Mouse (Mus musculus): ENCODE measurements at regions not wholly inside any gene's neighbourhood (a gene's known extent, or its start where the extent isn't known, plus 50 kb on each side); places are given as distances from the start of the nearest gene placed in this dataset.

DNA sequence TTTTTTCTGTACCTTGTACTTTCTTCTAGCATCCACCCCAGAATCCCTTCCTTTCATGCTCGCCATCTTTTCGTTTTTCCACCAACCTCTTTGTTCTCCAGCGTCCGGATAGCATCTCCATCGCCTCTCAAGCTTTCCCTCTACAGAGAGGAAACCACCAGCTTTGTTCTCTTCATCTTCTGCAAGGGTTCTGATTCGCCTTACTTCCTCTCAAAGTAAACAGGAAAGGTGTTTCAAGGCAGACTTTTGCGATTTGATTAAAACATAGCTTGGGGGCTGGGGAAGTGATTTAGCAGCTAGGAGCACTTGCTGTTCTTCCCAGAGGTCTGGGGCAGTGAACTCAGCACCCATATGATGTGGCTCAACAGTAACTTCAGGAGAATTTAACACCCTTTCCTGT lies 71.4 kb downstream of the Emp1 start:
- WGBS = 10% methylated on average over 7 of the region's 7 CpGs
- no peaks in the 10 kb centered on the region for H3K4me1 ChIP-seq (ENCODE audit: control insufficient read depth, insufficient read depth, low read length)

DNA sequence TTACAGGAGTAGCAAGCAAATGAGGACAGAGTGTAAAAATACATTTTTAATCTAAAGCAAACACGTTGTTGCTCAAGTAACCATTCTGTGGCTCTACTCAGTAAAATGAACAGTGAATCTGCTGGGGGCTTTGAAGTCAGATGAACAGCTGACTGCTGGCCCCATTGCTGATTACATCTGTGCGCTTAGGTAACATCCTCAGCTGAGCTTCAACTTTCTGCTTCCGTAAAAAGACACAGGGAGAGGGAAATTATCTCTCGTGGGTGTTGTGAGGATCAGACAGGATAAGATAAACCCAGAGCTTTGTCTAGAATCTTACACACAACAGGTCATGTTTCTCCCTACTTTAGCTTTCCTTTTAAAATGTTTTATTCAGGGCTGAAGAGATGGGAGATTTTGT lies 74.0 kb downstream of the Emp1 start:
- no peak for TF ChIP-seq CTCF (IDR thresholded peaks at IDR 0.05; ENCODE audit: control insufficient read depth, insufficient read depth, low read length)
- TF ChIP-seq POLR2A (IDR thresholded peaks at IDR 0.05; ENCODE audit: borderline replicate concordance, control insufficient read depth, low read depth, low read length) = no peak
- Histone ChIP-seq H3K27ac (ENCODE audit: control insufficient read depth, insufficient read depth, low read depth, low read length, poor library complexity) (no peak overlapping the region), H3K4me3 (replicated peaks; ENCODE audit: control insufficient read depth, low read depth, low read length) (no peak overlapping the region), H3K4me1 (ENCODE audit: control insufficient read depth, insufficient read depth, low read length) (no peaks in the 10 kb centered on the region)
- WGBS = 64% methylated on average over 4 of the region's 4 CpGs

More for the DNA sequence above, 71.4 kb downstream of the Emp1 start:
- TF ChIP-seq CTCF (IDR thresholded peaks at IDR 0.05; ENCODE audit: control insufficient read depth, insufficient read depth, low read length) (no peak), POLR2A (IDR thresholded peaks at IDR 0.05; ENCODE audit: borderline replicate concordance, control insufficient read depth, low read depth, low read length) (no peak)
- H3K4me3 ChIP-seq (replicated peaks; ENCODE audit: control insufficient read depth, low read depth, low read length) = no peak overlapping the region
- H3K27ac ChIP-seq (ENCODE audit: control insufficient read depth, insufficient read depth, low read depth, low read length, poor library complexity) = no peak overlapping the region

DNA sequence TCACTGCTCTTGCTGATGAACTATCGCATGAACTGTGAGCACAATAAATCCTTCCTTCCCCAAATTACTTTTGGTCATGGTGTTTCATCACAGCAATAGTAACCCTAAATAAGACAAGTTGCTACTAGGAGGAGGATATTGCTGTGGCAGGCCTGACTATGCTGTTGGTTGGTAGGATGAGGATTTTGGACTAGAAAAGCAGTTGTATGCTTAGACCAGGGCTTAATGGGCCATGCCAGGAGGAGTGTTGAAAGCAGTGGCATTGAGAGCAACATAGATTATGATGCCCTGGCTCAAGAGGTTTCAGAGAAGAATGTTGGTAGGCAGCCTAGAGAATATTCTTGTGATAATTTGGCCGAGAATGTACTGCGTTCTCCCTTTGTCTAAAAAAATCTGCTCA lies 75.9 kb downstream of the Emp1 start:
- whole genome bisulfite sequencing = 86% methylated on average over 3 of the region's 3 CpGs
- Histone ChIP-seq H3K4me1 (ENCODE audit: control insufficient read depth, insufficient read depth, low read length) (no peaks in the 10 kb centered on the region), H3K4me3 (replicated peaks; ENCODE audit: control insufficient read depth, low read depth, low read length) (no peak overlapping the region), H3K27ac (ENCODE audit: control insufficient read depth, insufficient read depth, low read depth, low read length, poor library complexity) (no peak overlapping the region)
- TF ChIP-seq POLR2A (IDR thresholded peaks at IDR 0.05; ENCODE audit: borderline replicate concordance, control insufficient read depth, low read depth, low read length) (no peak), CTCF (IDR thresholded peaks at IDR 0.05; ENCODE audit: control insufficient read depth, insufficient read depth, low read length) (no peak)

DNA sequence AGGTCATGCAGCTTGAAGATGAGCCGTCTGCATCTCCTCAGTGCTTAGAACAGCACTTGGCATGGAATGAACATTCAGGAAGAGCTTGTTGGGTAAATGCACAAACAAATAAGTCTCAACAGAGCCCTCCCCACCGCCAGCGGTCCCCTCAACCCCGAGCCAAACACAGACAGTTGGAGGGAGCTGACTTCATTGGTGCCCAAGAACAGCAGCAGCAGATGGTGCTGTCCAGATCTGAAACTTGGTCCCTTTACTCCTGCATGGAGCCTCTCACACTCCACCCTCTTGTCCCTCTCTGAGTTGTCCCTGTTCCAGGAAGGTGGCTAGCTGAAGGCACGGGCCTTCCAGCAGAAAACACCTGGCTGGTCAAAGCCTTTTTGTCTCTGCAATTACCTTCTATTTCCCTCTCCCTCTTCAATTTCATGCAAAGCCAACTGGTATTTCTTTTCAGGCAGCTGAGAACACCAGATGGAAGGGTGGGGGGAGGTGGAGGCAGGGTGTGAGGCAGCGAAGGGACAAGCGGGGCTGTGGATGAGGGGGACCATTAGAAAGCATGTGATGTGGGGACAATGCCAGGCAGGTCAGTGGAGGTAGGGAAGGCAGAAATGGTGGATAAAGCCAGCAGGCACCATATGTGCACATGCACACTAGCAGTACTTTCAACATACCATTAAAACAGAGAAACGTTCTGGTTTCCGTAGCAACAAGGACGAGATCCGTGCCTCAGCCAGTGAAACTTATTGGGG lies 79.0 kb downstream of the Emp1 start:
- TF ChIP-seq CTCF (IDR thresholded peaks at IDR 0.05; ENCODE audit: control insufficient read depth, insufficient read depth, low read length) = no peak
- TF ChIP-seq POLR2A (IDR thresholded peaks at IDR 0.05; ENCODE audit: borderline replicate concordance, control insufficient read depth, low read depth, low read length) = no peak
- 78% methylated on average over 11 of the region's 11 CpGs for WGBS
- Histone ChIP-seq H3K27ac (ENCODE audit: control insufficient read depth, insufficient read depth, low read depth, low read length, poor library complexity) (no peak overlapping the region), H3K4me1 (ENCODE audit: control insufficient read depth, insufficient read depth, low read length) (no peaks in the 10 kb centered on the region), H3K4me3 (replicated peaks; ENCODE audit: control insufficient read depth, low read depth, low read length) (no peak overlapping the region)

DNA sequence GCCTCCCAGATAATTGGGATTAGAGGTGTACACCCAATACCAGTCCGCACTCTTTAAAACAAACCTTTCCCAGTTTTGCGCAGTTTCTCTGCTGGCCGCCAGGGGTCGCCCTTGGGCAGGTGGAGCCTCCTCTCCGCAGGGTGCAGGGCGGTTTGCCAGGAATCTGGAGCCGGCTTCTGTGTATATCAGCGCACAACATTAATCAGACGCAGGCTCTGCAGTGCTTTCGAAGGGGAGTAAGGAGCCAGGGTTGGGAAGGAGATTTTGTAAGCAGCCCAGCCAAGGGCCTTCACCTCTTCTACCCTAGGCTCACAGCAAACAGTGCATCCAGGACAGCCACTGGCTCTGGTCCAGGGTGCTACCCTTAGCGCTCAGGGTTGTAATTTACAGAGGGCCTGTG lies 82.3 kb downstream of the Emp1 start:
- Histone ChIP-seq H3K4me3 (replicated peaks; ENCODE audit: control insufficient read depth, low read depth, low read length) (no peak overlapping the region), H3K27ac (ENCODE audit: control insufficient read depth, insufficient read depth, low read depth, low read length, poor library complexity) (no peak overlapping the region), H3K4me1 (ENCODE audit: control insufficient read depth, insufficient read depth, low read length) (no peaks in the 10 kb centered on the region)
- TF ChIP-seq POLR2A (IDR thresholded peaks at IDR 0.05; ENCODE audit: borderline replicate concordance, control insufficient read depth, low read depth, low read length) = no peak
- TF ChIP-seq CTCF (IDR thresholded peaks at IDR 0.05; ENCODE audit: control insufficient read depth, insufficient read depth, low read length) = peak; percentile 82
- WGBS = 11% methylated on average over 11 of the region's 11 CpGs

DNA sequence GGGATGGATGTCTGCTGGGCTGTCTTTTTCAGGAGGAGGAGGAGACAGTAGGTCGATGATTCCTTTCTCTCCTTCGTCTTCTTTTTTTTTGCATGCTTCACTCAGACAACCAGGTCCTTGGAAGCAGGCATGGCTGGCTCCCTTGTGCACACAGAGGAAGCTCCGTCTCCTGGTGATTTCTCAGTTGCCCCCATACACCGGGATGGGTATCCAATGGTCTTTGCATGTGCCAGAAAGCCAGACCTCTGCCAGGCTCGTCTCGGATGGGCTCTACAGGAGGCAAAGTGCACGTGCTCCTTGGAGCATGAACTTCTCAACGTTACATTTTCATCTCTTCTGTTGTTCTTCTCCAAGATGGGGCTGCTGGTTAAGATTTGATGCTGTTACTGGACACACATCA lies 82.7 kb downstream of the Emp1 start:
- no peaks in the 10 kb centered on the region for H3K4me1 ChIP-seq (ENCODE audit: control insufficient read depth, insufficient read depth, low read length)
- no peak overlapping the region for H3K4me3 ChIP-seq (replicated peaks; ENCODE audit: control insufficient read depth, low read depth, low read length)
- peak; percentile 15; the same call in 1 of the 2 replicates for TF ChIP-seq CTCF (IDR thresholded peaks at IDR 0.05; ENCODE audit: control insufficient read depth, insufficient read depth, low read length)
- TF ChIP-seq POLR2A (IDR thresholded peaks at IDR 0.05; ENCODE audit: borderline replicate concordance, control insufficient read depth, low read depth, low read length) = no peak
- 71% methylated on average over 8 of the region's 8 CpGs for WGBS
- no peak overlapping the region for H3K27ac ChIP-seq (ENCODE audit: control insufficient read depth, insufficient read depth, low read depth, low read length, poor library complexity)

DNA sequence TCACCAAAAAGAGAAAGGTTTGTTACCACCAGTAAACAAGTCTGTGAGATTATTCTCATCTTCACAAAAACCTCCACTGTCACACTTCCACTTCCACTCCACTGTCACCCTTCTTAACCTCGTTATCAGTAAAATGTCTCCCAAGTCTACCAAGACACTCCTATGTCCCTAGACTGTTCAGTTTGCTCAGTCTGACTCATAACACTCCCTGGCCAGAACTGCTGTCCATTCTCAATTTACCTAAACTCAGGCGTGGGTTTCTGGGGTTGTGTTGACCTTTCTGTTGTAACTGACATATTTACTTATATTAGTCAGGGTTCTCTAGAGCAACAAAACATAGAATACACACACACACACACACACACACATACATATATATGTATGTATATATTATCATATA lies 85.5 kb downstream of the Emp1 start:
- no peak overlapping the region for H3K27ac ChIP-seq (ENCODE audit: control insufficient read depth, insufficient read depth, low read depth, low read length, poor library complexity)
- H3K4me3 ChIP-seq (replicated peaks; ENCODE audit: control insufficient read depth, low read depth, low read length) = no peak overlapping the region
- TF ChIP-seq POLR2A (IDR thresholded peaks at IDR 0.05; ENCODE audit: borderline replicate concordance, control insufficient read depth, low read depth, low read length) = no peak
- WGBS = 53% methylated on average over 2 of the region's 2 CpGs
- H3K4me1 ChIP-seq (ENCODE audit: control insufficient read depth, insufficient read depth, low read length) = no peaks in the 10 kb centered on the region

DNA sequence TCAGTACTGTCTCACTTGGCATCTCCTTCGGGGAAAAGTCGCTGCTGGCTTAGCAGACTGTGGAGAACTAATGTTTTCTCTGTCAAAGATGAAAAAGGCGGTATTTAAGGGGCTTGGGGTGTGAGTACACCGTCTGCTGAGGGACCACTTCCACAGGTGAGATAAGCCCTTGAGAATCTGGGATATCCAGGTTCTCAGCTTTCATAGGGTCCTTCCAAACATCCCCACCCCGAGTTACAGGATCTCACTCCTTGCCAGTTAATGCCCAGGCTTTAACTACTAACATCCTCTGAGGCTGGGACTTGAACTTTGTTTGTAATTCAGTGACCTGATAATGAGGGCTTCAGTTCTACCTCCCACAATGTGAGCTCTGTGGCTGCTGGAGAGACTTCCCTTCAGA lies 86.9 kb downstream of the Emp1 start:
- Histone ChIP-seq H3K27ac (ENCODE audit: control insufficient read depth, insufficient read depth, low read depth, low read length, poor library complexity) (no peak overlapping the region), H3K4me3 (replicated peaks; ENCODE audit: control insufficient read depth, low read depth, low read length) (no peak overlapping the region), H3K4me1 (ENCODE audit: control insufficient read depth, insufficient read depth, low read length) (no peaks in the 10 kb centered on the region)
- WGBS = 78% methylated on average over 5 of the region's 5 CpGs
- no peak for TF ChIP-seq POLR2A (IDR thresholded peaks at IDR 0.05; ENCODE audit: borderline replicate concordance, control insufficient read depth, low read depth, low read length)
- no peak for TF ChIP-seq CTCF (IDR thresholded peaks at IDR 0.05; ENCODE audit: control insufficient read depth, insufficient read depth, low read length)

DNA sequence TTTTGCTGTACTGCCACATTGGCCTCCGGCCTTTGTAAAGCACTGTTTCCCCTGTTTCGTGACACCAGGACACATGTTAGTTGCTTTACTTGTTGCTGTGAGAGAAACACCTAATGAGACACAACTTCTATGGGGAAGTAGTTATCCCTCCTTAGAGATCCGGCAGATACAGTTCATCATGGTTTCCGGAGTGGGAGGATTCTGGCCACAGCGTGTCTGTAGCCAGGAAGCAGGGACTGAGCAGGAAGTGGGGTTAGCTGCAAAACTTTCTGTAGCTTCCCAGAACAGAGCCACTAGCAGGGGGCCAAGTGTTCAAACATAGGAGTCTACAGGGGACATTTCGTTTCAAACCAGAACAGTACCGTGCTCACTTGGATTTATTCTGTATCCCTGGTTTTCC lies 88.2 kb downstream of the Emp1 start:
- no peak overlapping the region for H3K4me3 ChIP-seq (replicated peaks; ENCODE audit: control insufficient read depth, low read depth, low read length)
- no peaks in the 10 kb centered on the region for H3K4me1 ChIP-seq (ENCODE audit: control insufficient read depth, insufficient read depth, low read length)
- TF ChIP-seq POLR2A (IDR thresholded peaks at IDR 0.05; ENCODE audit: borderline replicate concordance, control insufficient read depth, low read depth, low read length) (no peak), CTCF (IDR thresholded peaks at IDR 0.05; ENCODE audit: control insufficient read depth, insufficient read depth, low read length) (no peak)
- no peak overlapping the region for H3K27ac ChIP-seq (ENCODE audit: control insufficient read depth, insufficient read depth, low read depth, low read length, poor library complexity)
- 3% methylated on average over 7 of the region's 7 CpGs for WGBS
